Mouse (Mus musculus): ENCODE data around the gene Mgam.

DNA sequence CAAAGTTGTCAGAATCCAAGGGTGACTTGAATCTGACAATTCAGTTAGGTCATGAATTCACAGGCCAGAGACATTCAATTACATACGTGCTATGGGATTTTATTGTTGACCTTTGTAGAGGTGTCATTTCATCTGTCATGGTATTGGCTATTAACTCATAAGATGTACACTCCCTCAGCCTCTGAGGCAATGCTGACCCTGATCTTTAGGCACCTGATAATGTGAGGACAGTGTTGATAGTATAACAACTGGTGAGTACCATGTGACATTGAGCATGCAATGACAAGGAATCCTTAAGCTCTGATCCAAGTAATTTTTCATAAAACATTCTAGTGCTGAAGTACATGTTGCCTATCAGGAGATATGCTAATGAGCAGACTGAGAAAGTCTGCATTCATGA is 87.1 kb downstream of the Mgam start:
- no peak for TF ChIP-seq CTCF (IDR thresholded peaks at IDR 0.05; ENCODE audit: control insufficient read depth, insufficient read depth, insufficient replicate concordance, low read depth, low read length)
- TF ChIP-seq POLR2A (IDR thresholded peaks at IDR 0.05; ENCODE audit: control insufficient read depth, low read depth, low read length), result no peak

All from testis, adult 2 months (tissue).